Mouse (Mus musculus) liver, embryonic 16.5 days (tissue): ENCODE measurements around the gene N6amt1. TPM values are rescaled to one million over a fixed set of nuclear protein-coding genes. Genes with fewer than 3 reads are reported as not detected.

Experiments
- ATAC-seq: fragments of 200-750 bp; cut with Nextera tagmentation; 2 replicates; pipeline ENCODE4 v1.8.0; 2017; ENCODE audit warnings: low read depth, mild to moderate bottlenecking, moderate number of reproducible peaks, moderate library complexity
- H3K27ac ChIP-seq: fragments of 300-500 bp; sonication (generic); 2 replicates; pipeline ENCODE4 v1.5.1; 2014; ENCODE audit warnings: mild to moderate bottlenecking, low read length
- H3K27me3 ChIP-seq: fragments of 300-500 bp; sonication (generic); 2 replicates; pipeline ENCODE4 v1.6.1; 2014; ENCODE audit warnings: low read depth, low read length, mixed read lengths; ENCODE audit not compliant: control insufficient read depth, insufficient read depth
- H3K36me3 ChIP-seq: fragments of 300-500 bp; sonication (generic); 2 replicates; pipeline ENCODE4 v1.6.1; 2014; ENCODE audit warnings: mild to moderate bottlenecking; ENCODE audit not compliant: control insufficient read depth, insufficient read depth
- H3K4me1 ChIP-seq: fragments of 300-500 bp; sonication (generic); 2 replicates; pipeline ENCODE4 v1.6.1; 2014; ENCODE audit warnings: low read depth, low read length, mixed read lengths; ENCODE audit not compliant: control insufficient read depth
- H3K4me2 ChIP-seq: fragments of 300-500 bp; sonication (generic); 2 replicates; pipeline ENCODE4 v1.6.1; 2014; ENCODE audit warnings: low read depth, low read length, mixed read lengths
- H3K4me3 ChIP-seq: fragments of 300-500 bp; sonication (generic); 2 replicates; pipeline ENCODE4 v1.5.1; 2014; ENCODE audit warnings: low read depth, mild to moderate bottlenecking, low read length
- H3K9ac ChIP-seq: fragments of 300-500 bp; sonication (generic); 2 replicates; pipeline ENCODE4 v1.6.1; 2014; ENCODE audit warnings: low read depth, low read length
- H3K9me3 ChIP-seq: fragments of 300-500 bp; sonication (generic); replicated peaks from 2 replicates; pipeline ENCODE4 v1.6.1; 2016; ENCODE audit warnings: low read length; ENCODE audit not compliant: control insufficient read depth
- WGBS: fragments of 180-500 bp; shearing (Covaris S2); extraction: QIAGEN DNeasy Blood & Tissue Kit; methylation state at CpG from one replicate; pipeline ENCODE4 v1.1.7; 2014; ENCODE audit not compliant: insufficient replicate concordance; 5-methylcytosine and 5-hydroxymethylcytosine counted together
- polyA plus RNA-seq: library from polyadenylated mRNA; unstranded; fragments of >200 nt; fragmentation: Nextera tagmentation; extraction: Ambion mirVana; gene quantifications from 2 replicates; pipeline ENCODE4 v1.2.1, GENCODE M21; 2015

N6amt1 gene
- polyA plus RNA-seq, 1 experiment from 2014 or later = 5.2 TPM

- Histone ChIP-seq H3K4me2 (no peak overlapping the region), H3K36me3 (no peaks in the 10 kb centered on the region), H3K27me3 (no peaks in the 10 kb centered on the region), H3K4me1 (no peaks in the 10 kb centered on the region), H3K9ac (no peak overlapping the region), H3K4me3 (no peak overlapping the region), H3K27ac (no peak overlapping the region), H3K9me3 (no peaks in the 10 kb centered on the region)
- no peak for ATAC-seq
- 19% methylated on average over 5 of the region's 5 CpGs for WGBS
Measured at GRCm38 (mm10) chr16:87324571-87324970, 29.4 kb upstream of the N6amt1 start.

- Histone ChIP-seq H3K27ac (no peak overlapping the region), H3K9ac (no peak overlapping the region), H3K4me1 (no peaks in the 10 kb centered on the region), H3K36me3 (no peaks in the 10 kb centered on the region), H3K27me3 (no peaks in the 10 kb centered on the region), H3K4me3 (no peak overlapping the region), H3K4me2 (no peak overlapping the region), H3K9me3 (no peaks in the 10 kb centered on the region)
- 61% methylated on average over 3 of the region's 3 CpGs for WGBS
- no peak for ATAC-seq
Measured at GRCm38 (mm10) chr16:87329986-87330385, 24.0 kb upstream of the N6amt1 start.

- H3K36me3 ChIP-seq = no peaks in the 10 kb centered on the region
- WGBS = 79% methylated on average over 3 of the region's 3 CpGs
- no peak overlapping the region for H3K4me2 ChIP-seq
- no peaks in the 10 kb centered on the region for H3K9me3 ChIP-seq
- no peaks in the 10 kb centered on the region for H3K27me3 ChIP-seq
- H3K9ac ChIP-seq = no peak overlapping the region
- no peak for ATAC-seq
- H3K4me3 ChIP-seq = no peak overlapping the region
- no peaks in the 10 kb centered on the region for H3K4me1 ChIP-seq
- H3K27ac ChIP-seq = no peak overlapping the region
Measured at GRCm38 (mm10) chr16:87334756-87335155, 19.2 kb upstream of the N6amt1 start.

DNA sequence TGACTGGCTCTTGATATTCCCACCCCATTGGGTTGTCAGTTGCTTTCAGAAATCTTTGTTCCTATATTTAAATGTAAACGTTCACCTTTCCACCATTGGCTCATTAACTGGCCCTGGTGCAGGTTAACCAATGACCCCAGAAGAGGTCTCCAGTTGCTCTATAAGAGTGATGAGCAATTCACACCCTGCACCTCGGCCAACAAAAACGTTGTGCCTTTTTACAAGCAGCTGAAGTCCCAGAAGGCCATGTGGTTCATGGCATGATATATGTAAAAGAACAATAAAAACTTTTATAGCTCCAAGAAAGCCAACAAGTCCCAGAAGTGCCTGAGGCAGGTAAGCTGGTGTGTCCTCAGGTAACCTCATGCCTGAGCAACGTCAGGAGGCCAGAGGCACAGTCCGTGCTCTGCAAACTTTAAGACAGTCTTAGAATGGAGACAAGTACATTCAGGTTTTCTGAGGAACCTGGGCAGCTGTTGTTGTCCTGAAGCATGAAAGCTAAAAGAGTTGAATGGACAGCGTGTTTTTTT lies 12.9 kb upstream of the N6amt1 start:
- no peak overlapping the region for H3K27ac ChIP-seq
- no peaks in the 10 kb centered on the region for H3K4me1 ChIP-seq
- ATAC-seq = no peak
- no peaks in the 10 kb centered on the region for H3K9me3 ChIP-seq
- 58% methylated on average over 6 of the region's 6 CpGs for WGBS
- H3K4me3 ChIP-seq = no peak overlapping the region
- no peaks in the 10 kb centered on the region for H3K36me3 ChIP-seq
- H3K9ac ChIP-seq = no peak overlapping the region
- no peak overlapping the region for H3K4me2 ChIP-seq
- H3K27me3 ChIP-seq = no peaks in the 10 kb centered on the region

GRCm38 (mm10) chr16:87348133-87348532 lies 5.9 kb upstream of the N6amt1 start:
- Histone ChIP-seq H3K4me3 (no peak overlapping the region), H3K4me1 (no peaks in the 10 kb centered on the region), H3K9me3 (no peaks in the 10 kb centered on the region), H3K9ac (no peak overlapping the region), H3K27me3 (no peaks in the 10 kb centered on the region), H3K4me2 (no peak overlapping the region), H3K27ac (no peak overlapping the region), H3K36me3 (no peaks in the 10 kb centered on the region)
- WGBS = 92% methylated on average over 2 of the region's 2 CpGs
- no peak for ATAC-seq

- H3K9ac ChIP-seq = no peak overlapping the region
Measured at GRCm38 (mm10) chr16:87351386-87352105, 2.4 kb upstream of the N6amt1 start.

GRCm38 (mm10) chr16:87353605-87354004 lies 380 bp upstream of the N6amt1 start:
- Histone ChIP-seq H3K27ac (no peak overlapping the region), H3K9me3 (no peaks in the 10 kb centered on the region), H3K9ac (no peak overlapping the region), H3K4me3 (no peak overlapping the region; the same call in 1 of the 2 replicates), H3K4me1 (no peaks in the 10 kb centered on the region), H3K36me3 (peaks cover under 1% of the 10 kb centered on the region; the same call in 1 of the 2 replicates), H3K4me2 (peak overlapping the region; percentile 54), H3K27me3 (no peaks in the 10 kb centered on the region)
- no peak for ATAC-seq
- 97% methylated on average over 1 of the region's 1 CpGs for WGBS

More at GRCm38 (mm10) chr16:87351386-87352105, 2.4 kb upstream of the N6amt1 start:
- no peak overlapping the region for H3K4me3 ChIP-seq
- H3K27ac ChIP-seq = no peak overlapping the region
- no peaks in the 10 kb centered on the region for H3K27me3 ChIP-seq
- H3K36me3 ChIP-seq = no peaks in the 10 kb centered on the region; the same call in 1 of the 2 replicates
- WGBS = 46% methylated on average over 5 of the region's 5 CpGs
- ATAC-seq = no peak
- no peaks in the 10 kb centered on the region for H3K9me3 ChIP-seq
- no peak overlapping the region for H3K4me2 ChIP-seq
- H3K4me1 ChIP-seq = no peaks in the 10 kb centered on the region

GRCm38 (mm10) chr16:87354748-87355147 lies 763 bp downstream of the N6amt1 start:
- H3K4me2 ChIP-seq = peak overlapping the region; percentile 54
- peaks cover 4% of the 10 kb centered on the region; the same call in 1 of the 2 replicates for H3K36me3 ChIP-seq
- 80% methylated on average over 7 of the region's 7 CpGs for WGBS
- no peak overlapping the region for H3K9ac ChIP-seq
- no peaks in the 10 kb centered on the region for H3K9me3 ChIP-seq
- no peaks in the 10 kb centered on the region for H3K4me1 ChIP-seq
- H3K4me3 ChIP-seq = peak overlapping the region; percentile 84
- H3K27me3 ChIP-seq = no peaks in the 10 kb centered on the region
- ATAC-seq = no peak
- no peak overlapping the region for H3K27ac ChIP-seq

- no peak overlapping the region for H3K27ac ChIP-seq
- H3K4me1 ChIP-seq = no peaks in the 10 kb centered on the region
- no peaks in the 10 kb centered on the region for H3K9me3 ChIP-seq
- H3K9ac ChIP-seq = no peak overlapping the region
- peaks cover 4% of the 10 kb centered on the region; the same call in 1 of the 2 replicates for H3K36me3 ChIP-seq
- H3K27me3 ChIP-seq = no peaks in the 10 kb centered on the region
- 75% methylated on average over 6 of the region's 6 CpGs for WGBS
- no peak overlapping the region for H3K4me3 ChIP-seq
- H3K4me2 ChIP-seq = no peak overlapping the region
- no peak for ATAC-seq
Measured at GRCm38 (mm10) chr16:87360096-87360495, 6.1 kb downstream of the N6amt1 start.
